Mouse (Mus musculus): ENCODE measurements around the gene Sdr9c7. TPM values are rescaled to one million over a fixed set of nuclear protein-coding genes. Genes with fewer than 3 reads are reported as not detected.
"Not testable (repeated sequence)": the region's sequence is repeated elsewhere in the genome, so short reads cannot be mapped to it uniquely, and the experiment has no call there.

The Sdr9c7 gene
- total RNA-seq, 2 experiments from 2014 or later: 0.42 to 0.45 TPM

DNA sequence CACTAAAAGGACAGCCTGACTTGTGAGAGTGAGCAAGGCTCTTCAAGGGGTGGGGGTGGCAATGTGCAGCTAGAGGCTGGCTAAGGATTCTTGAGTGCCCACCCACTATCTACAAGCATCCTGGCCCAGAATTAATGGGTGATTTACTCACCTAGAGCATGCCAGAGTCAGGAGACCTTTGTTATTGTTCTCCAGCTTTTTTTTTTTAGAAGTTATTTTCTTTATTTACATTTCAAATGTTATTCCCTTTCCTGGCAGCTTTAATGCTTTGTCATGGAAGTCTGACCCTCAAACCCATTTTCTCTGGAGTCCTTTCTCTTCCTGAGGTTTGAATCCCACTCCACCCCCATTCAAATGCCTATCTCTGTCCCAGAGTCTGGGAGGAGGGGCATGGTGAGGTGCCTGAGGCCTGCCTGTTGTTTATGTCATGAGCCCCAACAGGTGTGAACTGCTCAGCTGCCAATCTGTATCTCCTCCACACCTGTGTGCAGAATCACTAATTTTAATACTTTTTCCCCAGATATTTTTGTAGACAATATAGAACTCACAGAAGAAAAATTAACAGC, 9.2 kb downstream of the Sdr9c7 start:
- DNase-seq: no peak

DNA sequence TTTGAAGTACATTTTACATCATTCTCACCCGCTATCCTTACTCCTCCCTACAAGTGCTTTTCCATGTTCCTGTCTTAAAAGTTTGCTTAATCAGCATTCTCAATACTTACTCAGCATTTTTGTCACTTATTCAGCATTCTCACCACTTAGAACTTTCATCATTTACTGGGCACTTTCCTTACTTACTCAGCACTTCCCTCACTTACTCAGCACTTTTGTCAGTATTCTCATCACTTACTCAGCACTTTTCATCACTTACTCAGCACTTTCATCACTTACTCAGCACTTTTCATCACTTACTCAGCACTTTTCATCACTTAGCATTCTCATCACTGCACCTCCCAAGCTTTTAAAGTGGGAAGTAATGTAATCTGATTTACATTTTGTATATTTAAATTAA, 17.3 kb downstream of the Sdr9c7 start:
- DNase-seq: no peak

DNA sequence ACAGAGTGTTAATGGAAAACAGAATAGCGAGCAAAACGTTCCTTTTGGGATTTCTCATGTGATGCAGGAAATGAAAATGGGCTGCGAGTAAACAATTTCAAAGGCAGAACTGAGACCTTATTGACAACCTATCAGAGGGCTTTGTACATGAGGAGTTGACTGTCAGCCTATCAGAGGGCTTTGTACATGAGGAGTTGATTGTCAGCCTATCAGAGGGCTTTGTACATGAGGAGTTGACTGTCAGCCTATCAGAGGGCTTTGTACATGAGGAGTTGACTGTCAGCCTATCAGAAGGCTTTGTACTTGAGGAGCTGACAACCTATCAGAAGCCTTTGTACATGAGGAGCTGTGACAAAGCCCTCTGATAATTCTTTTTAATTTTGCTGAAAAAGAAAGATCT, 18.9 kb downstream of the Sdr9c7 start:
- DNase-seq: not testable (repeated sequence)

DNA sequence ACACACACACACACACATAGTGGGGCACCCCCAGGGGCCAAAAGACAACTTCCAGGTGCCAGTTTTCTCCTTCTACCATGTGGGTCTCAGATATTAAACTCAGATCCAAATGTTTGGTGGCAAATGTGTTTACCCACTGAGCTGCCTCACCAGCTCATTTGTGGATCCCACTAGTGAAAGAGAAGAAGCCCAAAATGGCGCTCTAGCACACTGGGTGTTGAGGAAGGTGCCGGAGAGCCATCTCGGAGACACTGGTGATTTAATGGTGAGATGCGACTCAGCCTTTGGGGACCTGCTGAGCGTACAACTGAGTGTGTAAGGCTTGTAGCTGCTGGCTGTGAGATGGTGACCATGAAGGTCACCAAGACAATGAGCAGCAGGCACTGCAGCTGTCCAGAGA, 19.3 kb downstream of the Sdr9c7 start:
- DNase-seq: no peak

DNA sequence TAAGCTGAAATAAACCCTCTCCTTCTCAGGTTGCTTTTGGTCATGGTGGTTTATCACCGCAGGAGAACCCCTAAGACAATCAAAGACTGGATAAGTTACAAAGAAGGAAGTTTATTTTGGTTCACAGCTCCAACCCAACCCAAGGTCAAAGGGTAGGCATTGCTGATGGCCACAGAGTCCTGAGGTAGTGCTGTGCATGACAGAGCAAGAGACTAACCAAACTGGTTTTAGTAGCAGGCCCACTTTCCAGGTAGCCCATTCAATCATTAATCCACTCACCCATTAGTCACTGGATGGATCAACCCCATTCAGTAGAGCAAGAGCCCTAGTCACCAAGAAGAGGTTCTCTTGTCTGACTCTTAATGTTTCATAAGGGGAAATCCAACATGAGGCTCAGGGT, 23.9 kb downstream of the Sdr9c7 start:
- DNase-seq: no peak

DNA sequence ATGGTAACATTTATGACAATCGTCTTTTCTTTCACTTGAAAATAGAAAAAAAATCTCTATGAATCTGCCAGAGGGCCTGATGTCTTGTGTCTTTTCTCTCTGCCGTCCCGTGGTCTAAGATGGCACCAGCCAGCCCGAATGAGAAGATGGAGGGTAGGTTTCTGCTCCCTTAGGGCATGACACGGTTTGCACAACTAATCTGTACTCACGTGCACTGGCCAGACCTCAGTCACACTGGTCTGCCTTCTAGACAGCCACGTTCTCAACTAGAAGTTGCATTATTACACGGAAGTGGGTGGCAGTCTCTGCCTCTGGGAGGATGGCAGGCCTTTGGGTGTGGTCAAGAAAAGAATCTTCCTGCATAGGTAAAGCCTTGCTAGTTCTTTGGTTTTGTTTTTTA, 24.7 kb downstream of the Sdr9c7 start:
- DNase-seq: no peak

DNA sequence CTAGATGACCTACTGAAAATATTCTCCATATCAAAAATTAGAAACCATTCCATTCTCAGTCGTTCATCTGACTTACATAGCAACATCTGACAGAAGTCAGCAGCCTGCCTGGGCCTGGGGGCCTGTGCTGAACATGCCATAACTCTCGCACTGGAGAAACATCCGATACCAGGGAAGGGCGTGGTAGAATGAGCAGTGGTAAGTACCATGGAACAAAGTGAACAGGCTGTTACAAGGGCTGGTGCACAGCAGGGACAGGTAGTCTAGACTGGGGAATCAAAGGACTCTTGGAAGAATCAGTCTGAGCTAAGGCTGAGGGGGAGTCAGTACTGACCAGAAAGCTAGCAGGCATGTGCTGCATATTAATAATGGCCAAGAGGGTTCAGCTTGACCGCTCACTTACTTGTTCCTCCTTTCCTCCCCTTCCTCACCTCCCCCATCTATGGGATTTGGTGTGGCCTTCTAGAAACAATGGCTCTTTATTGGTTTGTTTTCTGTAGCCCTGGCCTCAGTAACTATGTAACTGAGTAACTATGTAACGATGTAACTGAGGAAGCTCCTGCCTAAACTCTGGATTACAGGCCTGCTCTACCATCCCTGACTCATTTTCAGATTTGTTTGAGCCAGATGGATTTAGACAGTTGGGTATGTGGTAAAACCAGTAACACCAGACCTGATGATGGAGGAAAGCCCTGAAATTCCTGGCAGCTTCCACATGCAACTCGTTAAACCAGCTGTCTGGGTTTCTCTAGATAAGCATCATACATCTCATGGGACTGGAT, 26.5 kb downstream of the Sdr9c7 start:
- DNase-seq: no peak

DNA sequence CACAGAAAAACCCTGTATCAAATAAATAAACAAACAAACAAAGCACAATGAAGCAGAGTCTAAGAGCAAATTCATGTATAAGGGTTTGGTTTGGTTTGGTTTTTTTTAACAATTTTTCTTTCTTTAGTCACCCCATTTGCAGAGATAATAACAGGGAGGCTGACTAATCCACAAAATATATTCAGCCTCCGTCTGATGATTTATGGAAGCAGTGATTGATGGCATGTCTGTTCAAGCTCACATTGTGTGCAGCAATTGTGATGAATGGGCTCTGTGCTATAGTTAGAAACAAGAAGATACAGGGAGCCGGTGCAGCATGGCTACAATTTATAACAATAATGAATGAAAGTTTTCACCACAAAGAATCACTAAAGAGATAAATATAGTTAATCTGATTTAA, 29.4 kb downstream of the Sdr9c7 start:
- no peak for DNase-seq

DNA sequence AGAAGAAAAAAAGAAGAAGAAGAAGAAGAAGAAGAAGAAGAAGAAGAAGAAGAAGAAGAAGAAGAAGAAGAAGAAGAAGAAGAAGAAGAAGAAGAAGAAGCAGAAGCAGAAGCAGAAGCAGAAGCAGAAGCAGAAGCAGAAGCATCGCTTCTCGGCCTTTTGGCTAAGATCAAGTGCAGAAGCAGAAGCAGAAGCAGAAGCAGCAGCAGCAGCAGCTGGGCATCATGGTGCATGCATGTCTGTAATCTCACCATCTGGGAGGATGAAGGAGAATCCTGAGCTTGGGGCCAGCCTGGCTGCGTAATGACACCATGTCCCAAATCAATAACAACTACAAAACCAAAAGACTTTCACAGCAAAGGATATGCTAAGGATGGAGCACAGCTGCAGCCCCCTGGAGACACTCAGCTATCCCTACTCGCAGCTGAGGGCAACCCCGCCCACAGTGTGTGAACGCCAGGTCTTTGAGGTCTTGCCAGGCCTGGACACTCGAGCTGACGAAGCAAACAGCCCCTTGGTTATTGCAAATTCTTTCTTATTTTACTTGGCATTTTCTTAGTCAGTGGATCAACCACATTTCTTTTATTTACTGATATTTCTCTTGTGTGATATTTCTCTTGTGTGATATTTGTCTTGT, 34.1 kb downstream of the Sdr9c7 start:
- DNase-seq: no peak

DNA sequence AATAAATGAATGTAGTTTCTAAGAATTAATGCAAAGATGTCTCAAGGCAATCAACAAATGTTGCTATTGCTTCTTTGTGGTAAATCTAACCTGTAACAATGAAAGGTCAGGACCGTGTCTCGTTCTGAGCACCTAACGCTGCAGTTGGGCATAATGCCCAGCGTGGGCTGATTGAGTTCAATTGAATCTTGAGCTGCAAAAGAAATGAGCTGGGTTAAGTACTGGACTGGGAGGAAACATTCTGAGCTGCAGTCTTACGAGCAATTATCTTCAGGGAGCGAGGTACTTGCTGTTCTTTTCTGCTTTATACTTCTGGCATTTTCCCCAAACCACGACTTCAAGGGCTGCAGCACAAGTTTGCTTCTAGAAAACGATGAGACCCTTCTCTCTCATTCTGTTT, 38.0 kb downstream of the Sdr9c7 start:
- DNase-seq: no peak

DNA sequence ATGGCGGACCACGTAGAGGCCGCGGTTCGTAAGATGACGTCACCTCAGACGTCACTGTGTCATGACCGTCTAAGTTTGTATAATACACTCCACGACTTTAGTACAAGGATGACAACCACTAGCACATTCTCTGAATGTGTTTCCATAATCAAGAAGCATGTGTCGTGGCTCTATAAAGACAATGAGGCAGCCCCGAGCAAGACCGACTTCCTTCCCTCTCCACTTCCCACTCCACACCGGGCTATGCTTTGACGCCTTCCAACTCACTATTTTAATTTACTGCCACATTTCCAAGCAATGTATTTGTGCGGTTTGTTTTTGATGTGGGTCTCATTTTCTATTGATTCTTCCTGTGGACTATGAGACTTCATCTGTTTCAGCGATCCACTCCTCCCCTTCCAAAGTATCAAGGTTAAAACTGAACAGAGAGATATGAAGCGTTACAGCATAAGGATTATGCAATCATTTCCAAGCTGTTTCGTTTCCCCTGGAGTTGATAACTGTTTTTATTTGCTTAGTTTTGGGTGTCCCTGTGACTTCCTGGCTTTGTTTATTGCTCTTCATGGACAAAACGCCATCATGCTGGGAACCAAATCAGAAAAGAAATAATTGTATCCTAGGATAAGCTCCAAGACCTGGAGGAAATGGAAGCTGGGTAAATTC, 38.6 kb downstream of the Sdr9c7 start:
- DNase-seq: no peak

DNA sequence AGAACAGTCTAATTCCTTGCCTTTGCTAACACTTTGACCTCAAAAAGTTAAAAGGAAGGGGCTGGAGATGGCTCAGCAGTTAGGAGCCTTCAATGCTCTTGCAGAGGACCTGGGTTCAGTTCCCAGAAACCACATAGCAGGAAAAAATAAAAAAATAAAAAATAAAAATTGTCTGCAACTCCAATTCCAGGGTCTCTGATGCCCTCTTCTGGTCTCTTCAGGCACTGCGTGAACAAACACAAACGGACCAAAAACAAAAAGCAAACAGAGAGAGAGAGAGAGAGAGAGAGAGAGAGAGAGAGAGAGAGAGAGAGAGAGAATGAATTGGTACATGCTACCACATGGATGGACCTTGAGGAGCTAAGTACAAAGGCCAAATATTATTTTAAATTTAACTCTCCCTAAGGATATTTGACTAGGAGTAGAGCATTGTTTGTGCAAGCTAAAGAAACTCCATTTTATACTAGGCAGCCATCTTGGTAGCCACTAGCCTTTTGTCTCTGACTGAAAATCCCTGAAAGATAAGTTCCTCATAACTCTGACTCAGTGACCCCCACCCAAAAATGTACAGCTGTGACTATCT, 39.2 kb downstream of the Sdr9c7 start:
- peak; percentile 81 for DNase-seq

DNA sequence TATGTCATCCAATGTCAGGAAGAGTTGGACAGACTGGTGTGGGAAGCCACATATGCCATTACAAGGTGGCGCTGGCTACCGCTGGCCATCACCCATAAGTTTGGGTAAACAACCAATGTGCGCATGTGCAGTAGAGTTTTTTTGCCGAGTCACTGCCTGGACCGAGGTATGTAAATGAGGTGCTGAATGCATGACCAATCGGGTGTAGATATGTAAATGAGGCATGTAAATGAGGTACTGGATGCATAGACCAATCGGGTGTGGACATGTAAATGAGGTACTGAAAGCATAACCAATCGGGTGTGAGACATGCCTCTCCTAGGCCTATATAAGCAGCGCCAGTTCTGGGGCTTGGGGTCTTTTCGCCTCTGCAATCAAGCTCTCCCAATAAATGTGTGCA, 41.3 kb downstream of the Sdr9c7 start:
- not testable (repeated sequence) for DNase-seq

DNA sequence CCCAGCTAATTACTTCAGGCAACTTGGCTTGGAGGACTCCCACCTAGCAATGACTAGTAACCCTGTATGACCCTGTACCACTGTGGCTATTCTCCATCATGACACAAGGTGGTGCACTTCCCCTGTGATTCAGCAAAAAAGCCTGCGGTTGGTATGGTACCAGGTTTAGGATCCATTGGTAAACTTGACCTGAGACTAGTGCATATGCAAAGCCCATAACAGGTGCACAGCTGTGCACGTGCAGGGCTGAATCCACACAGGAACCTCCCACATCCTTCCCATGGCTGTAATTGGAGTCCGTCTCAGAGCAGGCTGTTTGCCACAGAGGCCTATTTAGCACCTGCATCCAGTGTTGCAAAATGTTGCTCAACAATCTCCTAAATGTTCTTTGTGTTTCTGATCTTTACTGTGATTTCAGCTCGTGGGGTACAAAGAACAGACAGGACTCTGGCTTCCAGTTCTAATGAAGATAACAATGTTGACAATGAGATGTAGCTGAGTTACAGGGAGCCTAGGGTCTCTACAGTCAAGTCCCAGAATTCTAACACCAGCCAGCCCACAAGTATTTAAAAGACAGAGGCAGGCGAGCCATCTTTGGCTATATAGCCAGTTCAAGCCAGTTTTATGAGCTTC, 47.2 kb downstream of the Sdr9c7 start:
- peak; percentile 59 for DNase-seq

DNA sequence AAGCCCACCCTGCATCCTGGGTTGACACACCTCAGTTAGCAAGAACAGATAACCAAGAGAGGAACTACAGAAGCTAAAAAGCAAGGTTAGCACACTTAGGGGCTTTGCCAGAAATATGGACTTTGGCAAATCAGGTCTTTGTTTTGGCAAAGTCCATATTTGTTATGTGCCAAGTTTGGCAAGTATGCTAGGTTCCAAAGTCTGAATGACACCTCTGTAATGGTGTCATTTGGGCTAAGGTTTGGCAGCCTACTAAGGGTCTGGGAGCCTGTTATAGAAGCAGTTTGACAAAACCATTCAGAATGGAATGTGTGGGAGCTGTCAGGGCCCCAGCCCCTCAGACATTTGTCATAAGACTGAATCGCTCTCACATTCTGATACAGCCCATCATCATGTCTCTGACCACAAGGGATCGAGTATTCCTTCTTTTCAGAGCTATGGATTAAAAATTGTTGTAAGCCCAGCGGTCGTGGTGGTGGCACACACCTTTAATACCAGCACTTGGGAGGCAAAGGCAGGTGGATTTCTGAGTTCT, 51.3 kb downstream of the Sdr9c7 start:
- DNase-seq: no peak

DNA sequence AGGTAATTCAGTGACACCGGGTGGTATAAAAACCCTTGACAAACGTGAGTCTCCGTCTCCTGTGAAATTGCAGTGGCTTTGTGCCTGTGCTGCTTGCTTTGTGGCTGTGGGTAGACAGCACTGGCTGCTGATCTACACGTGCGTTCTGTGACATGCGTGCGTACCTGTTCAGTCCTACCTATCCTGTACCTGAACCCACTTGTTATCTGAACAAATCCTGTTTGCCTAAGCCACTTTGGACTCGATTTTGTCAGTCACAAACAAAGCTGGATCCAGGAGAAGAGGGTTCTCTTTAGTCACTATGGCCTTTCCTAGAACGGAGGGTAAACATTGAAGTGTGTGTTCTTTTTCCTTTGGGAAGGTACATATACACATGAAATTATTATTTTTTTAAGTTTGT, 53.1 kb downstream of the Sdr9c7 start:
- no peak for DNase-seq

DNA sequence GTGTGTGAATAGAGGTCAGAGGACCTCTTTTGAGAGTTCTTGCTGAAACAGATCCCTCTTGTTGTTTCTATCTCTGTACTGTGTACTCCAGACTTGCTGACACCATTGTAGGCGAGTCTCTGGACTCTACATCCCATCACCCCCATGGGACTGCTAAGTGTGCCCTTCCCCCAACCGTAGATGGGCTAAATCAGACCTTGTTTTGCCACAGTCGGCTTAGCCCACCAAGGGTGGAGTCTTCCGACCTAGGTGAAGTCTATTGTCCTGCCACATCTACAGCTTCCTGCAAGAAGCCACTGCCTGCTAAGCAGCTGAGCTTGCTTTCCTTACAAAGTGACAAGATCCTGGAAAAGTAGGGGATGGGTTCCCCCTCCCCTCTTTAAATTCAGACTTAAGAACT, 53.5 kb downstream of the Sdr9c7 start:
- DNase-seq: no peak

DNA sequence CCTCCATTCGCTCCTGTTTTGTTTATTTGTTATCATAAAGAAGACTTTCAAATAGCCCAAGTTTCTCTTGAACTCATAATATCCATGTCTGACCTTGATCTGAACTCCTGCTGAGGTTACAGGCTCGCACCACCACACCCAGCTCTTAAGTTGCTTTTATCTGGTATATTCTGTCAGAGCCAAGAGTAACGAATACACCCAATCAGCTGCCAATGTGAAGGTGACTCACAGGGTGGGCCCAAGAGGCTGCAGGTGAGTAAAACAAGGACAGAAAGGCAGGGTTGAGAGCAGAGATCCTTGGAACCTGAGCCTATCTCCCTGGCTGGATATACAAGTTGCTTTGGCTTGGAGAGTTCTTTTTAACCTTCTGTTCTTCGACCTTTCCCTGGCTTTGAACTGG, 56.7 kb downstream of the Sdr9c7 start:
- DNase-seq: no peak

DNA sequence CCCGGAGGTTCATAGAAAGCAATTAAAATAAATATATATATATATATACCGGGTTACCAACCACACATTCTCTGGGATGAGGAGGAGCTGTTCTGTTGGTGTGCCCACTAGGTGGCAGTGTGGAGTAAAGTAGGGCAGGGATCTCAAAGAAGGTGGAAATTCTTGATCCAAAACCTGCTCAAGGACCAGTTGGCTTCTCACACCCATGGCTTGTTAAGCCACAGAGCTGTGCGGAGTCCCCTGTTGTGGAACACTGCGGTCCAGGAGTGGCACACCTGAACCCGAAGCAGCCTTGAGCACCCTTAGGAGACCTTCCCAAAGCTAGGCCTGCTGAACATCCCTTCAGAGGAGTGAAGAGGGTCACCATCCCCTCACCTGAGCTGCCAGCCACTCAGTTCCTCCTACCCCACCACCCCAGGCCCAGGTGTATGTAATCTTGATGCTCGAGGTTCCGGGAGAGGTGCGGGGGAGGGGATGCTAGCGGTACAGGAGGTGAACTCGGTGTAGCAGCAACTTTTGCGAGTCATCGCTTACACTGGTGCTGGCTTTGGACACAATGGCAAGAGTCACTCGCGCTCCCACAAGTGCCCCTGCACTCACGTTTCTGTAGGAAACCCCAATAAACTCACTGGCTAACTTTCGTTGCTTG, 58.0 kb downstream of the Sdr9c7 start:
- DNase-seq: peak; percentile 88

DNA sequence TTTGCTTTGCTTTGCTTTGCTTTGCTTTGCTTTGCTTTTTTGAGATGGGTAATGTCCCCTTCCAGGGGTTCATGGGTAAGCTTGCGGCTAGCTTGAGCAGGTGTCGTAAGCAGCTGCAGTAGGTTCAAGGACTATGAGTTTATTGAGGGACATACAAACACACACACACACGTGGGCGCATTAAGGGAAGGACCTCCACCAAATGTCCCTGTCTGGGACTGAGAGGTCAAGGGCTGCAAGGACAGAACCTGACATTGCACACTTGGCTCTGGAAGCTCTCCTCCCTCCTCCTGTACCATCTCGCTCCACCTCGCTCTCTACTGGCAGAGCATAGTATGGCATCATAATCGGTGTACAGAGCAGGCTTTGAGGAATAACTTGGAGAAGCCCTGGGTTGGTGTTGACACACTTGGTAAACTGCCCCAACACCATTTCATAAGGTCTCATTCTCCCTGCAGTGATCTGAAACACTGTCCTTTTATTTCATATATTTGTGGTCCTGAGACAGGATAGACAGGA, 60.9 kb downstream of the Sdr9c7 start:
- DNase-seq: peak; percentile 23
